8 mouse cellular contexts compared by ENCODE assay signal in the genomic region with DNA sequence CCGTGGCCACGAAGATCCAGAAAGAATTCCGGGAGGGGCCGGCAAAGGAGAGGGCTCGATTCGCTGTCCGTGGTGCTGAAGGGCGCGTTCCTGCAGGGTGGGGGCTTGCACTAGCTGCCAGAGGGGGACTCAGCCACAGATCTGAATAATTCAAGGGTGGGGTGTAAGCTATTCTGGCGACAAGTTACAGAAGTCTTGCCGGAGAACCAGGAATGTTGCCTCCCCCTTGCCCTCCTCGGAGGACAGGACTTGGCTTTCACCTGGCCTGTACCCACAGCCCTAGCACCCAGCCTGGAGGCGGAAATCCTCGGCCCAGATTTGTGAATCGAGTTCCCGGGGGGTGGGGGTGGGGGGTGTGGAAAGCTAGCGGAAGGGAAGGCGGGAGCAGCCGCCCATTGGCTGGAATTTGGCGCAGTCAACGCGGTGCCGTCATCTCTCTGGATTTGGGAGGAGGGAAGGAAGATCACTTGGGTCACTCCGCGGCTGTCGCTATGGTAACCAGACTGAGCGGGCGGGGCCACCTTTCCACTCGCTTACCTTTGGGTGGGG. TPM values are rescaled to one million over a fixed set of nuclear protein-coding genes. Genes with fewer than 3 reads are reported as not detected.
DNase-seq lines count a peak whose midpoint lies in the region; ATAC-seq and TF ChIP-seq lines count a peak whose summit lies in the region.

No protein-coding gene starts in this region.

- in situ Hi-C loops in ES-E14 (cut with MboI; ENCODE audit: low sequenced_read_pairs in 2 of 2, unreplicated experiment in 2 of 2), result loop anchor here in 1 of 2 experiments (10.0 kb wide), 2 partner anchors 53 to 83 kb away; a partner anchor contains a TSS

- TF ChIP-seq CTCF in layer of hippocampus, adult 2 months (conservative IDR thresholded peaks at IDR 0.05), result no peak
- TF ChIP-seq CTCF in lung, adult 2 months (IDR thresholded peaks at IDR 0.05; ENCODE audit: insufficient read depth, low read length), result no peak

- no peaks in the 10 kb centered on the region for H3K36me3 ChIP-seq in ES-E14 (ENCODE audit: control insufficient read depth, insufficient read depth, low read length, poor library complexity, severe bottlenecking)
- H3K36me3 ChIP-seq in forebrain, embryonic 14.5 days (ENCODE audit: control insufficient read depth, insufficient read depth, low read length), result no peaks in the 10 kb centered on the region

- no peak overlapping the region for H3K9ac ChIP-seq in ES-E14 (ENCODE audit: insufficient read depth, low read depth, low read length, poor library complexity, severe bottlenecking)
- peak overlapping the region; percentile 64 for H3K9ac ChIP-seq in forebrain, embryonic 14.5 days (ENCODE audit: low read length)

- H3K27ac ChIP-seq in ES-E14 (ENCODE audit: insufficient read depth, low read depth, low read length, poor library complexity, severe bottlenecking), result no peak overlapping the region
- H3K27ac ChIP-seq in forebrain, embryonic 14.5 days (ENCODE audit: low read depth, low read length), result no peak overlapping the region
- H3K27ac ChIP-seq in layer of hippocampus, adult 2 months, result peak overlapping the region; percentile 94

- intact Hi-C loops in heart, postnatal 36 days (cut with DNase I), result no loop called here

- DNase-seq in ES-E14 (ENCODE audit: low read depth, low spot score), result peak; percentile 87
- peak; percentile 94 for DNase-seq in forebrain, embryonic 14.5 days (ENCODE audit: low spot score)
- peak; percentile 50 to 67 for DNase-seq in heart, postnatal 36 days
- peak; percentile 90 to 94 for DNase-seq in layer of hippocampus, adult 2 months (ENCODE audit: low spot score in 2 of 2)
- DNase-seq in lung, adult 2 months, result peak; percentile 42
- DNase-seq in ovary, postnatal 14 days (ENCODE audit: low spot score), result peak; percentile 58

- H3K4me2 ChIP-seq in forebrain, embryonic 14.5 days (ENCODE audit: low read length), result peak overlapping the region; percentile 87

- peaks cover 60% of the 10 kb centered on the region for H3K27me3 ChIP-seq in forebrain, embryonic 14.5 days (replicated peaks; ENCODE audit: control insufficient read depth, insufficient read depth, low read length)

- H3K4me3 ChIP-seq in ES-E14 (ENCODE audit: insufficient read depth in 1 of 2, low read depth in 1 of 2, low read length in 2 of 2, poor library complexity in 1 of 2, severe bottlenecking in 1 of 2), result peak overlapping the region; percentile 58 to 73
- H3K4me3 ChIP-seq in forebrain, embryonic 14.5 days (ENCODE audit: low read depth, low read length), result peak overlapping the region; percentile 68
- H3K4me3 ChIP-seq in layer of hippocampus, adult 2 months, result peak overlapping the region; percentile 70
- H3K4me3 ChIP-seq in lung, adult 2 months (replicated peaks; ENCODE audit: extremely low read depth, low read depth, low read length), result no peak overlapping the region

- peak; percentile 68 for ATAC-seq in cerebellum, adult (ENCODE audit: insufficient number of reproducible peaks, low FRiP score, low TSS enrichment)
- ATAC-seq in forebrain, embryonic 14.5 days, result peak; percentile 53
- ATAC-seq in erythroblast, adult 5-6 weeks (replicated peaks; ENCODE audit: low FRiP score, poor library complexity, severe bottlenecking), result no peak

- TF ChIP-seq POLR2A in lung, adult 2 months (IDR thresholded peaks at IDR 0.05; ENCODE audit: borderline replicate concordance, extremely low read depth, low read depth, low read length), result no peak

- WGBS in forebrain, embryonic 14.5 days, result under 1% methylated on average over 29 of the region's 29 CpGs
- 2% methylated on average over 29 of the region's 29 CpGs for WGBS in lung, adult 2 months

- no peaks in the 10 kb centered on the region for H3K9me3 ChIP-seq in ES-E14 (ENCODE audit: control insufficient read depth, insufficient read depth, low read depth, low read length)
- H3K9me3 ChIP-seq in forebrain, embryonic 14.5 days (replicated peaks; ENCODE audit: control insufficient read depth, low read length), result no peaks in the 10 kb centered on the region

- peaks cover 5 to 28% of the 10 kb centered on the region in 2 experiments; a peak in 3 of 4 replicates for H3K4me1 ChIP-seq in ES-E14 (ENCODE audit: control insufficient read depth in 2 of 2, insufficient read depth in 2 of 2, low read length in 2 of 2, poor library complexity in 1 of 2)
- H3K4me1 ChIP-seq in forebrain, embryonic 14.5 days (ENCODE audit: control insufficient read depth, insufficient read depth, low read length), result peaks cover 22% of the 10 kb centered on the region
- no peaks in the 10 kb centered on the region for H3K4me1 ChIP-seq in lung, adult 2 months (ENCODE audit: control insufficient read depth, insufficient read depth, low read length)

TF ChIP-seq in ES-E14, 5 proteins besides CTCF, POLR2A, EP300 and RAD21:
- TF ChIP-seq HCFC1 (IDR thresholded peaks at IDR 0.05; ENCODE audit: borderline replicate concordance, insufficient read depth, low read length) (no peak), MAFK (IDR thresholded peaks at IDR 0.05; ENCODE audit: insufficient read depth, low read depth, low read length) (0 out of 2 replicates have a peak, but pooled peaks have one; percentile 6)

RNA-seq across cellular contexts. Expression of a gene that starts 3.5 kb away (rescaled TPM):
- total RNA-seq in ES-E14 (2012; rRNA removed), result 0.26 and 0.54 TPM in 2 replicates
- 4.5 and 5.3 TPM in 2 replicates for polyA plus RNA-seq in forebrain, embryonic 14.5 days (2014; fragmentation: Nextera tagmentation; extraction: Ambion mirVana)
- not detected for total RNA-seq in heart, postnatal 36 days (2021)
- total RNA-seq in layer of hippocampus, adult 2 months (2021), result 100 to 1,000 TPM; 193 to 196 TPM
- 0.08 and 0.09 TPM in 2 replicates for polyA plus RNA-seq in lung, adult 2 months (2012; rRNA removed)
- total RNA-seq in erythroblast, adult 5-6 weeks (2015; ENCODE audit: low replicate concordance), result not detected in 2 replicates
- not detected in 2 replicates for total RNA-seq in erythroblast, adult 5-6 weeks (2017; ENCODE audit: low replicate concordance)

RNA-seq across cellular contexts. Expression of a gene that starts 27.0 kb away (rescaled TPM):
- total RNA-seq in ES-E14 (2012; rRNA removed), result not detected in 2 replicates
- polyA plus RNA-seq in forebrain, embryonic 14.5 days (2014; fragmentation: Nextera tagmentation; extraction: Ambion mirVana), result not detected in 2 replicates
- total RNA-seq in heart, postnatal 36 days (2021), result not detected
- total RNA-seq in layer of hippocampus, adult 2 months (2021), result not detected
- polyA plus RNA-seq in lung, adult 2 months (2012; rRNA removed), result not detected in 2 replicates
- not detected in 2 replicates for total RNA-seq in erythroblast, adult 5-6 weeks (2015; ENCODE audit: low replicate concordance)
- not detected in 2 replicates for total RNA-seq in erythroblast, adult 5-6 weeks (2017; ENCODE audit: low replicate concordance)

RNA-seq across cellular contexts. Expression of a gene that starts 34.7 kb away (rescaled TPM):
- not detected in 2 replicates for total RNA-seq in ES-E14 (2012; rRNA removed)
- polyA plus RNA-seq in forebrain, embryonic 14.5 days (2014; fragmentation: Nextera tagmentation; extraction: Ambion mirVana), result not detected in 2 replicates
- not detected for total RNA-seq in heart, postnatal 36 days (2021)
- not detected for total RNA-seq in layer of hippocampus, adult 2 months (2021)
- polyA plus RNA-seq in lung, adult 2 months (2012; rRNA removed), result not detected in 2 replicates
- total RNA-seq in erythroblast, adult 5-6 weeks (2015; ENCODE audit: low replicate concordance), result not detected in 2 replicates
- total RNA-seq in erythroblast, adult 5-6 weeks (2017; ENCODE audit: low replicate concordance), result not detected in 2 replicates

Comparison
In these comparisons a context has a peak if more than half of its experiments do, and no peak if none do; other contexts are left out.
1. DNase-seq: peak in every context shown above with its lines; median percentile 94 in forebrain, embryonic 14.5 days; 92 in layer of hippocampus, adult 2 months; 87 in ES-E14; 58 in heart, postnatal 36 days; 58 in ovary, postnatal 14 days; 42 in lung, adult 2 months.
2. RNA of a gene that starts 3.5 kb away (total RNA-seq): 193 to 196 TPM in layer of hippocampus, adult 2 months; 0.26 to 0.54 TPM in ES-E14, not detected in heart, postnatal 36 days and not detected in erythroblast, adult 5-6 weeks; every median in the first group is over 100 times any median in the second.